31 mouse cellular contexts compared by ENCODE assay signal in the genomic region with DNA sequence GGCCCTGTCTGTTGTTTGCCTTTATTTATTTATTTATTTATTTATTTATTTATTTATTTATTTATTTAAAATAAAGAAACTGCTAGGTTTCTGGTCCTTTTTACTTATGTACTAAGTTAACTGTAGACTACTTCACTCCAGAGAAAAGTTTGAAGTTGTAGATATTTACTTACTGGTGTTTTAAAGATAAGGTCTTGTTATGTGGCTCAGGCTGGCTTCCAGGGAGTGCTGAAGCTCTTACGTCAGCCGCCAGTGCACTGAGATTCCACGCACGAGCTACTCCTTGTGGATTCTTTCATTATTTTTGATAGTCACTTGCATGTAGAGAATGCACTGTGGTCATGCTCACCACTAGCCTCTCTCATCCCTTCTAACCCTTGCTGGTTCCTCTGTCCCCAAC. TPM values are rescaled to one million over a fixed set of nuclear protein-coding genes. Genes with fewer than 3 reads are reported as not detected.
"Had no signal": no experiment of that assay in that cellular context is flagged by ENCODE, and none has a peak within 500 bp of the region (broad histone marks: within the 10 kb centered on the region; RNA-seq: fewer than 3 reads in every experiment).

No protein-coding gene starts in this region.

- H3K36me3 ChIP-seq: embryonic facial prominence, embryonic 10.5 days; embryonic facial prominence, embryonic 12.5 days; embryonic facial prominence, embryonic 13.5 days; embryonic facial prominence, embryonic 15.5 days; forebrain, embryonic 10.5 days; forebrain, embryonic 12.5 days; forebrain, embryonic 15.5 days had no signal

- DNase-seq: cerebellum, adult 8-10 months; cerebellum, adult 9-10 months; cerebellum, adult 9-11 months; cerebellum, postnatal 10 days; cerebellum, postnatal 14 days; cerebellum, postnatal 25 days; cerebellum, postnatal 36 days; embryo, embryonic 11 days; forebrain, postnatal 0 days; gastrocnemius, adult 2 months; gastrocnemius, postnatal 10 days; gastrocnemius, postnatal 14 days; gastrocnemius, postnatal 25 days; gastrocnemius, postnatal 36 days; heart, adult 11 months; heart, adult 18-20 months; heart, adult 2 months had no signal

- H3K27me3 ChIP-seq: embryonic facial prominence, embryonic 12.5 days; embryonic facial prominence, embryonic 13.5 days; embryonic facial prominence, embryonic 15.5 days; forebrain, embryonic 12.5 days; forebrain, embryonic 13.5 days; forebrain, embryonic 15.5 days had no signal

- H3K9me3 ChIP-seq: embryonic facial prominence, embryonic 10.5 days; embryonic facial prominence, embryonic 12.5 days; embryonic facial prominence, embryonic 13.5 days; embryonic facial prominence, embryonic 15.5 days; forebrain, embryonic 10.5 days; forebrain, embryonic 12.5 days; forebrain, embryonic 13.5 days; forebrain, embryonic 15.5 days had no signal

- H3K4me2 ChIP-seq: embryonic facial prominence, embryonic 12.5 days; embryonic facial prominence, embryonic 13.5 days; embryonic facial prominence, embryonic 15.5 days; forebrain, embryonic 12.5 days; forebrain, embryonic 13.5 days; forebrain, embryonic 15.5 days had no signal

- H3K27ac ChIP-seq: embryonic facial prominence, embryonic 10.5 days; embryonic facial prominence, embryonic 12.5 days; embryonic facial prominence, embryonic 13.5 days; embryonic facial prominence, embryonic 15.5 days; forebrain, embryonic 10.5 days; forebrain, embryonic 12.5 days; forebrain, embryonic 13.5 days; forebrain, embryonic 15.5 days; gastrocnemius, adult 2 months; heart, adult 2 months had no signal

- ATAC-seq: forebrain, embryonic 13.5 days; forebrain, embryonic 14.5 days; forebrain, embryonic 15.5 days; forebrain, embryonic 16.5 days; forebrain, postnatal 0 days had no signal

- H3K4me3 ChIP-seq: embryonic facial prominence, embryonic 10.5 days; embryonic facial prominence, embryonic 12.5 days; embryonic facial prominence, embryonic 13.5 days; embryonic facial prominence, embryonic 15.5 days; erythroblast, embryonic 14.5 days; forebrain, embryonic 10.5 days; forebrain, embryonic 12.5 days; forebrain, embryonic 13.5 days; forebrain, embryonic 15.5 days; gastrocnemius, adult 2 months; heart, adult 2 months had no signal

- H3K4me1 ChIP-seq: embryonic facial prominence, embryonic 10.5 days; embryonic facial prominence, embryonic 12.5 days; embryonic facial prominence, embryonic 13.5 days; embryonic facial prominence, embryonic 15.5 days; forebrain, embryonic 10.5 days; forebrain, embryonic 12.5 days; forebrain, embryonic 13.5 days; forebrain, embryonic 15.5 days had no signal

- H3K9ac ChIP-seq: embryonic facial prominence, embryonic 12.5 days; embryonic facial prominence, embryonic 13.5 days; embryonic facial prominence, embryonic 15.5 days; forebrain, embryonic 12.5 days; forebrain, embryonic 13.5 days; forebrain, embryonic 15.5 days; forebrain, postnatal 0 days had no signal

RNA-seq across cellular contexts. Expression of gene Pax9, which starts 45.5 kb away (rescaled TPM):
- polyA plus RNA-seq: cortical plate, adult 2 months; erythroblast, embryonic 14.5 days; forebrain, embryonic 13.5 days; forebrain, embryonic 14.5 days; forebrain, embryonic 15.5 days; forebrain, embryonic 16.5 days; forebrain, postnatal 0 days; frontal cortex, adult 2 months; gonadal fat pad, adult 2 months had no signal
